Mouse (Mus musculus) WW6 (cell line): ENCODE data around the gene Atg4a-ps.
"Not testable (repeated sequence)": the region's sequence is repeated elsewhere in the genome, so short reads cannot be mapped to it uniquely, and the experiment has no call there.

Experiments
- DNase-seq: peaks from one replicate; pipeline ENCODE4 v3.0.0-alpha.2; 2013; ENCODE audit warnings: low read depth, low spot score

Atg4a-ps gene

DNA sequence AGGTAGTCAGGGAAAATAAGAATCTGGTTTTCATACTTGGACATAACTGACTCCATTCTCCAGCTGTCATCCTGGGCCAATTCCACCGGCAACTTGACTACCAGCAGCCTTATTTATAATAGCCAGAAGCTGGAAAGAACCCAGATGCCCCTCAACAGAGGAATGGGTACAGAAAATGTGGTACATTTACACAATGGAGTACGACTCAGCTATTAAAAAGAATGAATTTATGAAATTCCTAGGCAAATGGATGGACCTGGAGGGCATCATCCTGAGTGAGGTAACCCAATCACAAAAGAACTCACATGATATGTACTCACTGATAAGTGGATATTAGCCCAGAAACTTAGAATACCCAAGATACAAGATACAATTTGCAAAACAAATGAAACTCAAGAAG is at the start of gene Atg4a-ps:
Gene Atg4a-ps, minus strand, starts transcription at position 101 of the 400 bp plus-strand sequence.
- not testable (repeated sequence) for DNase-seq

- no peak for DNase-seq
Observed at GRCm38 (mm10) chr3:103695556-103695955, 49.7 kb upstream of the Atg4a-ps start.

DNA sequence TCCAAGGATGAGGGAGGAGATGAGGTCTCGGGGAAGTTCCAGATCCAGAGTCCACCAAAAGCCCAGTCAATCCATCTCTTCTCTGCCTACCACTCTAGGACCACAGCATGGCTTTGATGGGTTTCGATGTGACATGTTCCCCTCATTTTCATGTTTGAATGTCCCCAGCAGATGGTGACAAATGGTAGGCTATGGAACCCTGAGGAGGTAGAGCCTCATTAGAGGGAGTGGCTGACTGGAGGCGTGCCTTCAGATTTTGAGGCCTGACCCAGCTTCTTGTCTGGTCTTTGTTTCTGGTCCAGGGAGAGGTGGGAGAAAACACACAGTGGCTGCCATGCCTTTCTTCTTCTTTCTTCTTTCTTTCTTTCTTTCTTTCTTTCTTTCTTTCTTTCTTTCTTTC is 44.6 kb upstream of the Atg4a-ps start:
- no peak for DNase-seq

- no peak for DNase-seq
Observed at GRCm38 (mm10) chr3:103689043-103689442, 43.2 kb upstream of the Atg4a-ps start.

DNA sequence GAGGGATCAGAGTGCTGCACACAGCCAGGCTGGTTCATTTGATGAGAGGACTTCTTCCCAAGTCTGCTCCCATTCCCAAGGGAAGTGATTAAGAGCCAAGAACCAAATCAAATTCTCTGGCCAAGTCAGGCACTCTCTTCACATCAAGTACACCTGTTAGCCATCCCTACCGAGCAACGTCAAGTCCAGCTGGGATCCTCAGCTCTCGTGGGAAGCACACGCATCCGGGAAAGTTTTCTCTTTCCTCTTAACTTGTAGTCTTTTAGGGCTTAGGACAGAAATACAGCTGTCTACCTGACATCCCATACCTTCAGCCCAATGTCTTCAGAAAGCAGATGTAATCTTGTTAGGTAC is 38.1 kb upstream of the Atg4a-ps start:
- DNase-seq: no peak

DNA sequence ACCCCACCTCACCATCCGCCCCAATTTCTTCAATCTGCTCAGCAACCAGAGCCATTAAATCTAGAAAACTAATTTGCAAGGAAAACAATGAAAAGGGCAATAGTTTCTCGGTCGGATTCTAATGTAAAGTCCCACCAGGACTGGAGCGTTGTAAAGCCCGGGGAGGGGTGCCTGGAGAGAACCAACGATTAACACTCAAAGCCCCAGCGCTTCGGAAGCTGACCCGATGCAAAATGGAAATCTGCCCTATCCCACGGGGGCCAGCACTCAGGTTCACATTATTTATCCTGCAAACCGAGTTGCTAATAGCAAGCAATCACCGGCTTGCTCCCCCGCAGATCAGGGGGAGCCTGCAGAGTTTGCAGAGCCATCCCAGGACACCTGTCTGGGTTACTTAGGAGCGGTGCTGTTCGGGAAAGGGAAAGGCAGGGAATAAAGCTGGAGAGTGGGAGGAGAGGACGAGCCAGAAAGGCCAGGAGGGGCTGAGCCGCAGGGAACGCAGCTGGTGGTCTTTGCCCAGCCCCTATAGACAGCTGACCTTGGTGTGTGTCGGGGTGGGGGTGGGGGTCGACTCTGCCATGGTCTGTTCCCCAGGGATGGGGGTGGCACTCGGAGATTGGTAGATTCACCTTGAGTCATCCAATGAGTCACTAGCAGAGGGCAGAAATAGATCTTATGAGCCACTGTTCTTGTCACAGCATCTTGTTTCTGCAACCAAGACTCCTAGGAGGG is 37.5 kb upstream of the Atg4a-ps start:
- DNase-seq: peak; percentile 22

GRCm38 (mm10) chr3:103682473-103682872 is 36.6 kb upstream of the Atg4a-ps start:
- no peak for DNase-seq

DNA sequence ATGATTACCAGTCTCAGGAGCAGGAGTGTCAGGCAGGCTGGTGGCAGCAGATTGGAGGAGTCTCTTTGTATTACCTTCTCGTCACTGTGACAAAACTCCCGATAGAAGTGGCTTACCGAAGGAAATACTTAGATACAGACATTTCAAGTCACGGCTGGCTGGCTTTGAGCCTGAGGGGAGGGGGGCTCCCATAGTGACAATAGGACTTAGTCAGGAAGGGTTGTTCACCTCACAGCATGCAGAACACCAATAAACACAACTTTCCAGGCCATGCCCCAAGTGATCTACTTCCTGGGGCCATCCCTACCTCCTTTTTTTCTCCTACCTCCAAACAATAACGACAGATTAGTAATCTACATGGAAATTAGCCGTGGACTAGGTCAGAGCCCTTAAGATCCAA is 32.9 kb upstream of the Atg4a-ps start:
- no peak for DNase-seq

GRCm38 (mm10) chr3:103672716-103673115 is 26.8 kb upstream of the Atg4a-ps start:
- no peak for DNase-seq

GRCm38 (mm10) chr3:103672113-103672512 is 26.2 kb upstream of the Atg4a-ps start:
- DNase-seq: no peak

GRCm38 (mm10) chr3:103663385-103663784 is 17.5 kb upstream of the Atg4a-ps start:
- no peak for DNase-seq

DNA sequence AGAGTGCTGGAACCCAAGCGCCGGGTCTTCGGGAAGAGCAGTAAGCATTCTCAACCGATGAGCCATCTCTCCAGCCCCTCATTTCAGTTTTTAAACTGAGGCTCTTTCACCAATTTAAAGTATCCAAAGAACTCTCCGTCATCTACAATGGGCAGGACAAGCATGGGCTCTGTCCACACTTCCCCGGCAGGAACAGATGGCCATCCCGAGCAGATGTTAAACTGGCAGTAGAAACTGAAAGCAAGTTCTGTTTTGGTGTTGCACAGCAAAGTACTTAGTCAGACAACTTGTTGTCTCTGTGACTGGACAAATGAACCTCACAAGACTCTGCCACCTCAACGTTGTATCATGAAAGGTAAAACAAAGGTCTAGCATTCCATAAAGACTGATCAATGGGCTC is 15.8 kb upstream of the Atg4a-ps start:
- DNase-seq: no peak

GRCm38 (mm10) chr3:103660012-103660411 is 14.1 kb upstream of the Atg4a-ps start:
- no peak for DNase-seq

GRCm38 (mm10) chr3:103650406-103650805 is 4.5 kb upstream of the Atg4a-ps start:
- no peak for DNase-seq

DNA sequence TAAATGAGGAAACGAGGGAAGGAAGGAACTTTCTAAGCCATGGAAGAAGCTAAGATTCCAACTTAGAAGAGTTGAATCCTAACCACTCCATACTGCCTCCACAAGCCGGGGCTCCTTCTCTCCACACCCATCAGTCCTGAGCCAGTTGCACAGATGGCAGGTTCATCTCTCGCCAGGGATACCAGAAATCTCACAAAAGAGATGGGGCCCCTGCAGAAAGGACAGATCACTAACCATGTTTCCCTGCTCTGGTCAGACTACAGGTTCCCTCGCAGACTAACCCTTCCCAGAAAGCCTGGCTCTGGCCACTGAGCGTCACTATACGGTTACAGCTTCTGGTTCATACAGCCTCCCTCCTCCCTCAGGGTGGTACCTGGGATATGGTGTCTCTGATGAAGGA is 3.8 kb upstream of the Atg4a-ps start:
- no peak for DNase-seq

DNA sequence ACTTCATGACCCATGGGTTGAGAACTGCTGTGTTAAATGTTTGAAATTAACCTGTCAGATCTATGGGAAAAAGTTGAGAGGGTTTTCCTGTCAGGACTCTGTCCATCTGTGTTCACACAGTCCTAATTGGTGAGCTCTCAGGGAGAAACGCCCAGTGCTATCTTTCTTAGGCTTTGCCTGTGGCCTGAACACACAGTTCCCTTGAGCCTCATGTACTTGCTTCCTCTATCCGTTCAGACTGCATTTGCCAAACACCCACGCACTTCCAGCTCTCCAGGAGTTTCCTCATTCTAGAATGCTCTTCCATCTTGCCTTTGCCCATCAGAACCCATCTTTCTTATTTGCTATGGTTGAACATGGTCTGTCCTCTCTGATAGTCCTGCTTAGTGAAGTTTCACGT is 2.6 kb upstream of the Atg4a-ps start:
- DNase-seq: no peak

DNA sequence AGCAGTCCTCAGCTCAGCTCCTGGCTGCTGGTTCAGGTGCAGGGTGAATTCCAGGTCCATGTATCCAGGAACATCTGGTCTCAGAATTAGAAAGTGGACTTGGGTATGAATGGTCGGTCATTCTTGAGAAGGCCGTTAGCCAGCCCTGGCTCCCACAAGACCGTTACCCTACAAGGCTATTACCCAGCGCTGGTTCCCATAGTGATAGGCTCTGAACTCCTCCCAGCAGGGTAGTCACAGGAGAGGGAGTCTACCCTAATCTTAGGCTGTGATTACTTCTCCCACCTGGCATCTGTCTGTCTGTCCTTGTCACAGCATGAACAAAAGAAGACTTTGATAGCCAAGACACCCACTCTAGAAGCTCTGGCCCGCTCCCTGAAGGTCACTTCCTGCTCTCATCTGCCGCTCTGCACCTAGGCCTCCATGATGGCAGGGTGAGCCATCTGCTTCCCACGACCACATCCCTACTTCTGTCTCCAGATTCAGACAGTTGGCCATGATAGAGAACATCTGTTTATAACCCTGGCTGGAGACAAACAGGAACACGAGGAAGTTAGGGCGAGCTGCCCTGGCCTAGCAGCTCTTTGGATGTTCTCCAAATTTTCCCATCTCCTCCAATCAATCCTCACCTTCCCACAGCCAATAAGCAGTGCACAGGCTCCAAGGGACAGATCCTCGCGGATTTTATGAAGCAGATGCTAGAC is 1.4 kb upstream of the Atg4a-ps start:
- no peak for DNase-seq

GRCm38 (mm10) chr3:103641301-103641700 is 4.6 kb downstream of the Atg4a-ps start:
- DNase-seq: no peak

GRCm38 (mm10) chr3:103640226-103640803 is 5.6 kb downstream of the Atg4a-ps start:
- no peak for DNase-seq

- DNase-seq: no peak
Observed at GRCm38 (mm10) chr3:103637641-103638040, 8.2 kb downstream of the Atg4a-ps start.

DNA sequence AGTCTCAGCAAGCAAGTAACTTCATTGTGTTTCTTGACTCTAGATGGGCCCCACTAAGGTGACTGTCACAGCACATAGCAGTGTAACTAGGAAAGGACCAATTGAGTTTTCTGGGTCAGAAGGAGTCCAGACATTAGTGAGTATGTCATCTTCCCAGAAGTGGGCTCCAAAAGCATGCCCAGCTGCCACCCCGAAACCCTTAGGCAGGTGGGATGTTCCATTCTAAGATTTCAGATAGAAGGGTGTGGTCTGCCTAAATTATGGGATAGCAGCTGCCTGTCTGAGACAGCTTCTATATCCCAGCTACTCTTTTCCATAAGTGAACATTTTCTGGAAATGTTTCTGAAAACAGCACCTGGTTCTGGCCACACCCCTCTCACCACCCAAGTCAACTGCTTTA is 11.6 kb downstream of the Atg4a-ps start:
- DNase-seq: no peak

DNA sequence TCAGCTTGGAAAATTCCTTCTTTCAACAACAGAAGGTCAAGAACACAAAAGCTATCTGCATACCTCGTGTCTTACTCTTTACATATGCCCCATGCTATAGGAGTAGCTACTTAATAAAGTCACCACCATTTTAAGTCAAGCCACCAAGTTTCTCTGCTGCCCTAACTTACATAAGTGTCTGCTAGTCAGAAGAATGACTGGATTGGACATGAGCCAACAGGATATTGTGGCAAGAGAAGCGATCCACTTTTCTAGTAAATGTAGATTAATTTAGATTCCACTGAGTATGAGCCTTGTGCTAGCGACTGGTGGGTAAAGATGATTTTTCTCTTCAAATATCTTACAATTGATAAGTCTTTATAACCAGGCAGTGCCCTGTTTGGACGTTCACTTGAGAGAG is 12.0 kb downstream of the Atg4a-ps start:
- no peak for DNase-seq

- no peak for DNase-seq
Observed at GRCm38 (mm10) chr3:103633124-103633523, 12.7 kb downstream of the Atg4a-ps start.
